Mouse (Mus musculus): ENCODE data around the gene Gm15448.
"Not testable (repeated sequence)": the region's sequence is repeated elsewhere in the genome, so short reads cannot be mapped to it uniquely, and the experiment has no call there.

Gene Gm15448

GRCm38 (mm10) chr7:3825599-3825998, at the start of gene Gm15448:
TSS of gene Gm15448 (minus strand) at chr7:3825687.
- not testable (repeated sequence) for DNase-seq (ENCODE audit: low read depth, low spot score)

DNA sequence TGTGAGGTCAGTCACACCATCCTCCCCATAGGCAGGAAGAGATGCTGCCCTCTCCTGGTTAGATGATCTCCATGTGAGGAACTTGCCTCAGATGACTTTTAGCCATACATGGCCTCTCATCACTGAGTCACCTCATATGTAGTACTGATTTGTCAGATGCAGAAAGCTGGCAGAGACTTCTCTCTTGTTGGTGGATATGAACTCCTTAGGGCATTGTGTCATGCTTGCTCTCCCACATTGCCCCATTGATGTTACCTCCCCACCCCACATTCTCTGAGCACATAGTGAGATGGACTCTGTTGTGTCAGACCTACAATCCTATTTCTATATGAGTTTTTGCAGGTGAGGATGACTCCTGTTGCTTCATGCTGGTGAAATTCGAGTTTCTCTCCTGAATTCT, 49.5 kb upstream of the Gm15448 start:
- not testable (repeated sequence) for DNase-seq (ENCODE audit: low read depth, low spot score)

- DNase-seq (ENCODE audit: low read depth, low spot score): not testable (repeated sequence)
Observed at GRCm38 (mm10) chr7:3844951-3845350, 19.5 kb upstream of the Gm15448 start, which contains the start of gene Pira2. TSS of gene Pira2 (minus strand) at chr7:3845051.

- not testable (repeated sequence) for DNase-seq (ENCODE audit: low read depth, low spot score)
Observed at GRCm38 (mm10) chr7:3837854-3838253, 12.4 kb upstream of the Gm15448 start.

- DNase-seq (ENCODE audit: low read depth, low spot score): not testable (repeated sequence)
Observed at GRCm38 (mm10) chr7:3830633-3831032, 5.1 kb upstream of the Gm15448 start.

DNA sequence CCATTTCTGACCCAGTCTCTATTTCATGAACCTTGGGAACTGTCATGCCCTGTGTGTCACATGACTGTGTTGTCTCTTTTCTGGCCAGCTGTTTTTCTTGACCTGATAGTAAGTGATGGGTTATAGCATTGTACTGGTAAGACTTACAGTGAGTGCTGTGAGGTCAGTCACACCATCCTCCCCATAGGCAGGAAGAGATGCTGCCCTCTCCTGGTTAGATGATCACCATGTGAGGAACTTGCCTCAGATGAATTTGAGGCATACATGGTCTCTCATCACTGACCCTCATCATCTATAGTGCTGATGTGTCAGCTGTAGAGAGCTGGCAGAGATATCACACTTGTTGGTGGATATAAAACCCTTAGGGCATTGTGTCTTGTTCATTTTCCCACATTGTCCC, 13.6 kb downstream of the Gm15448 start:
- DNase-seq (ENCODE audit: low read depth, low spot score): not testable (repeated sequence)

DNA sequence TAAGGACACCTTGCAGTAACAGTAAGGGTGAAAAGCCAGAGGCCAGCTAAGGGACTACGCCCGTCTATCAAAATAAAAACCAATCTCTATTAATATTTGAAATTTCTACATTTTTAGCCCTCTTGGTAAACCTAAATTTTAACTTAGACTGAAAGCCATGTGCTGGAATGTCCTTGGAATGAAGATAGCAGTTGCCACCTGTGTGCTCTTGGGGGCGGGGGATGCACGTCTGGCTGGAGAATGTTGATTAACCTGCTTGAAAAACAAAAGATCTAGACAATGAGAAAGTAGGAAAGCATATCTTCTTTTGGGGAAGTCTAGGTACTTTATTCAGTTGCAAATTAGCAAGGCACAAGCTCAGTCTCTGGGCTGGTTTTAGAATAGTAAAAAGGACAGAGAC, 22.6 kb downstream of the Gm15448 start:
- DNase-seq (ENCODE audit: low read depth, low spot score): not testable (repeated sequence)

DNA sequence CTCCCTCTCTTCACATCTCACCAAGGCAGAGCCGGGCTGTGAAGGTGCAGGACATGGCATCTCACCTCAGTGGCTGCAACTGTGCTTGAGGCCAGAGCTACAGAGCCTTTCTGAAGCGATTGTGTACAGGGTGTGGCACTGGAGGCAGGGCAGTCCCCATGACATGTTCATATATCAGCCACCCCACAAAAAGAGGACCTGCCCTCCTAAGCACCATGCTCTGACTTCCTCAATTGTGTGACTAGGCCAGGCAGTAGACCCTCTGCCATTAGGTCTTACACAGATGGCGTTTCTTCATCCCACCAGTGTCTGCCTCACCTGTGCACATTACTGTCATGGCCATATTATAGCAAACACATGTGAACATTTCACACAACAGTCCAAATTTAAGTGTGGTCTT, 25.5 kb downstream of the Gm15448 start:
- DNase-seq (ENCODE audit: low read depth, low spot score): not testable (repeated sequence)

GRCm38 (mm10) chr7:3796286-3796685, 29.2 kb downstream of the Gm15448 start:
- DNase-seq (ENCODE audit: low read depth, low spot score): not testable (repeated sequence)

Measured in retina, postnatal 7 days (tissue).